Mouse (Mus musculus) brain, embryonic 14.5 days (tissue): ENCODE measurements at regions not wholly inside any gene's neighbourhood (a gene's known extent, or its start where the extent isn't known, plus 50 kb on each side); places are given as distances from the start of the nearest gene placed in this dataset.

Source experiments
- CTCF ChIP-seq: fragments of 200-500 bp; IDR thresholded peaks from 2 replicates; pipeline ENCODE4 v1.5.1; 2012; ENCODE audit warnings: inconsistent platforms, mild to moderate bottlenecking, moderate library complexity, borderline replicate concordance; ENCODE audit not compliant: insufficient read depth, insufficient read length; ENCODE audit errors: extremely low read depth
- POLR2A ChIP-seq: fragments of 200-500 bp; IDR thresholded peaks from 2 replicates; pipeline ENCODE4 v1.6.1; 2012; ENCODE audit warnings: mild to moderate bottlenecking, inconsistent platforms, borderline replicate concordance; ENCODE audit not compliant: poor library complexity, insufficient read depth, insufficient read length, severe bottlenecking; ENCODE audit errors: extremely low read depth

GRCm38 (mm10) chr5:128488872-128489580, 56.1 kb upstream of the Tmem132d start:
- TF ChIP-seq CTCF, result peak; percentile 21; the same call in 1 of the 2 replicates
- no peak for TF ChIP-seq POLR2A
